8 mouse cellular contexts compared by ENCODE assay signal in the genomic region with DNA sequence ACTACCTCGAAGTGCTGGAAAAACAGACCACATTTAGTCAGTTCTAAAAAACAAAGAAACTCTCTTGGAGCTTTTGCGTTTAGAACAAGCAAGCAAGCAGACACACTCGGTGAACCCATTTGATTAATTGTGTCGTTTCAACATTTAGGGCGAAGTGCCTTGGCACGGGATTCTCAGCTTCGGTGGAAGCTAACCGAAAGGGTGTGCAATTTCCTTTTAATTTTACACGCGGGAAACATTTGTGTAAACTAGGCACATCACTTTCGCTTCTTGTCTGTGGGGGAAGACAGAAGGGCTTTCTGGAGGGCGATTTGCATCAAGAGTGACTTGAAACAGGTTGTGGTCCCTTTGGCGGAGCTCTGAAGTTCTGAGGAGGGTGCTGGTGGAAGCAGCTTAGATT. TPM values are rescaled to one million over a fixed set of nuclear protein-coding genes. Genes with fewer than 3 reads are reported as not detected.
DNase-seq lines count a peak whose midpoint lies in the region; ATAC-seq and TF ChIP-seq lines count a peak whose summit lies in the region.

No protein-coding gene starts in this region.

- H3K27ac ChIP-seq in embryonic facial prominence, embryonic 11.5 days (replicated peaks; ENCODE audit: low read depth, low read length): no peak overlapping the region
- no peak overlapping the region for H3K27ac ChIP-seq in hindbrain, embryonic 16.5 days (ENCODE audit: low read depth, low read length)
- no peak overlapping the region for H3K27ac ChIP-seq in midbrain, postnatal 0 days (ENCODE audit: low read depth, low read length)

- 6% methylated on average over 13 of the region's 13 CpGs for WGBS in embryonic facial prominence, embryonic 11.5 days
- WGBS in hindbrain, embryonic 16.5 days: 10% methylated on average over 13 of the region's 13 CpGs
- WGBS in midbrain, postnatal 0 days: 13% methylated on average over 13 of the region's 13 CpGs

- no peaks in the 10 kb centered on the region for H3K9me3 ChIP-seq in embryonic facial prominence, embryonic 11.5 days (replicated peaks; ENCODE audit: control insufficient read depth, low read length)
- no peaks in the 10 kb centered on the region for H3K9me3 ChIP-seq in hindbrain, embryonic 16.5 days (ENCODE audit: control insufficient read depth, low read length)
- no peaks in the 10 kb centered on the region for H3K9me3 ChIP-seq in midbrain, postnatal 0 days (ENCODE audit: low read length)

- peak overlapping the region; percentile 43 for H3K4me3 ChIP-seq in embryonic facial prominence, embryonic 11.5 days (ENCODE audit: low read depth, low read length)
- H3K4me3 ChIP-seq in hindbrain, embryonic 16.5 days (ENCODE audit: low read length): peak overlapping the region; percentile 42
- H3K4me3 ChIP-seq in midbrain, postnatal 0 days (ENCODE audit: low read depth, low read length): peak overlapping the region; percentile 42

- H3K4me1 ChIP-seq in embryonic facial prominence, embryonic 11.5 days (ENCODE audit: control insufficient read depth, insufficient read depth, low read length): no peaks in the 10 kb centered on the region
- peaks cover 8% of the 10 kb centered on the region for H3K4me1 ChIP-seq in hindbrain, embryonic 16.5 days (ENCODE audit: control insufficient read depth, insufficient read depth, low read depth, low read length)
- H3K4me1 ChIP-seq in midbrain, postnatal 0 days (ENCODE audit: insufficient read depth, low read length): no peaks in the 10 kb centered on the region

- peak; percentile 15 for DNase-seq in layer of hippocampus, adult 11-12 months (ENCODE audit: low spot score)
- no peak for DNase-seq in layer of hippocampus, adult 9-11 months
- no peak for DNase-seq in embryonic facial prominence, embryonic 11.5 days (ENCODE audit: low spot score)
- peak; percentile 36 for DNase-seq in midbrain, postnatal 0 days (ENCODE audit: low spot score)
- DNase-seq in layer of hippocampus, postnatal 36 days: no peak
- no peak for DNase-seq in adrenal gland, postnatal 36 days
- DNase-seq in right cerebral cortex, adult 18-20 months: no peak

- TF ChIP-seq CTCF in midbrain, postnatal 0 days (IDR thresholded peaks at IDR 0.05): no peak

- H3K27me3 ChIP-seq in embryonic facial prominence, embryonic 11.5 days (ENCODE audit: control insufficient read depth, insufficient read depth, low read length): peaks cover 6% of the 10 kb centered on the region; the same call in 1 of the 2 replicates
- H3K27me3 ChIP-seq in hindbrain, embryonic 16.5 days (replicated peaks; ENCODE audit: control insufficient read depth, insufficient read depth, low read length): no peaks in the 10 kb centered on the region
- H3K27me3 ChIP-seq in midbrain, postnatal 0 days (ENCODE audit: insufficient read depth, low read length): no peaks in the 10 kb centered on the region

- ATAC-seq in embryonic facial prominence, embryonic 11.5 days (replicated peaks; ENCODE audit: insufficient number of reproducible peaks, low FRiP score, low TSS enrichment, low read depth): no peak
- ATAC-seq in hindbrain, embryonic 16.5 days: no peak
- ATAC-seq in midbrain, postnatal 0 days (ENCODE audit: low FRiP score): no peak

- peak overlapping the region; percentile 90 for H3K4me2 ChIP-seq in embryonic facial prominence, embryonic 11.5 days (ENCODE audit: low read depth, low read length)
- H3K4me2 ChIP-seq in hindbrain, embryonic 16.5 days (ENCODE audit: low read length): peak overlapping the region; percentile 76
- H3K4me2 ChIP-seq in midbrain, postnatal 0 days (ENCODE audit: low read depth, low read length, poor library complexity, severe bottlenecking): peak overlapping the region; percentile 80

- H3K36me3 ChIP-seq in embryonic facial prominence, embryonic 11.5 days (replicated peaks; ENCODE audit: control insufficient read depth, insufficient read depth, low read depth, low read length): no peaks in the 10 kb centered on the region
- 0 out of 2 replicates have a peak, but pooled peaks cover 3% of the 10 kb centered on the region for H3K36me3 ChIP-seq in hindbrain, embryonic 16.5 days (ENCODE audit: control insufficient read depth, insufficient read depth, low read length)
- peaks cover 4% of the 10 kb centered on the region; the same call in 1 of the 2 replicates for H3K36me3 ChIP-seq in midbrain, postnatal 0 days (ENCODE audit: insufficient read depth, low read length)

- H3K9ac ChIP-seq in embryonic facial prominence, embryonic 11.5 days (replicated peaks; ENCODE audit: low read length): peak overlapping the region; percentile 63
- peak overlapping the region; percentile 64; the same call in 1 of the 2 replicates for H3K9ac ChIP-seq in hindbrain, embryonic 16.5 days (ENCODE audit: low read depth, low read length)
- H3K9ac ChIP-seq in midbrain, postnatal 0 days (replicated peaks; ENCODE audit: low read length, poor library complexity, severe bottlenecking): peak overlapping the region; percentile 42; the same call in 1 of the 2 replicates

RNA-seq across cellular contexts. Expression of a gene that starts 6.9 kb away (rescaled TPM):
- polyA plus RNA-seq in embryonic facial prominence, embryonic 11.5 days (2014; fragmentation: Nextera tagmentation; extraction: Ambion mirVana): 8.5 and 9.8 TPM in 2 replicates
- 34.3 and 36.2 TPM in 2 replicates for polyA plus RNA-seq in hindbrain, embryonic 16.5 days (2015; fragmentation: Nextera tagmentation; extraction: Ambion mirVana)
- total RNA-seq in midbrain, postnatal 0 days (2014; rRNA removed): 55.0 and 55.5 TPM in 2 replicates
- 30.4 and 31.0 TPM in 2 replicates for polyA plus RNA-seq in midbrain, postnatal 0 days (2015; fragmentation: Nextera tagmentation; extraction: Ambion mirVana)
- total RNA-seq in layer of hippocampus, postnatal 36 days (2021): 100 to 1,000 TPM; 100 to 113 TPM
- under 1 TPM; 0.10 to 0.16 TPM for total RNA-seq in adrenal gland, postnatal 36 days (2021)

Comparison
In these comparisons a context has a peak if more than half of its experiments do, and no peak if none do; other contexts are left out.
1. DNase-seq: peak in layer of hippocampus, adult 11-12 months (single experiment) and midbrain, postnatal 0 days (single experiment); none in layer of hippocampus, adult 9-11 months (single experiment), embryonic facial prominence, embryonic 11.5 days (single experiment), layer of hippocampus, postnatal 36 days (0 of 2), adrenal gland, postnatal 36 days (0 of 2) and right cerebral cortex, adult 18-20 months (single experiment).
2. RNA of a gene that starts 6.9 kb away (total RNA-seq): 100 to 113 TPM in layer of hippocampus, postnatal 36 days and 55.0 to 55.5 TPM in midbrain, postnatal 0 days; 0.10 to 0.16 TPM in adrenal gland, postnatal 36 days; every median in the first group is over 10 times any median in the second.
3. Peak in every context shown above with its lines, with median percentiles within 50 percentile points of each other: H3K4me2 ChIP-seq, H3K4me3 ChIP-seq and H3K9ac ChIP-seq.